Mouse (Mus musculus): Measurements from ENCODE around the gene Aspn. TPM values are rescaled to one million over a fixed set of nuclear protein-coding genes. Genes with fewer than 3 reads are reported as not detected.

Gene Aspn
- polyA plus RNA-seq (2015; fragmentation: Nextera tagmentation; extraction: Ambion mirVana) = 7.8 and 8.6 TPM in 2 replicates

DNA sequence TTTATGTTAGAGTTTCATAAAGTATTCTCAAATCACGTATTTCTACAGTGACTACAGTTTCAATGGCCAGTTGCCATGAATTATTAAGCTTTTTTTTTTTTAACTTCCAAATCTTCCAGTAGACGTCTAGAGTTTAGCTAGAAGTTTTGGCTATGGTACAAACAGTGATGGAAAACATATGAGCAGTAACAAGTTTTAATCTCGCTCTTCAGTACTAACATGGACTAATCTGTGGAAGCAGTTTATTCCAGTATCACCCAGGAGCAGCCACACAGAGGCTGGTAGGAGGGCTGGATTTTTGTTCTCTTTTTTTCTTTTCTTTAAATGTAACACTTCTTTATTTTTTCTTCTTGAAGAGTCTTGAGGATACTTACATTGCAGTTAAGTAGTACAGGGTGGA is at the start of gene Aspn:
TSS of gene Aspn (plus strand) at position 165 of the 400 bp plus-strand sequence.
- Histone ChIP-seq H3K4me2 (no peak within 1 kb of the TSS), H3K27me3 (replicated peaks) (no peaks in the 10 kb centered on the region), H3K9ac (no peak within 1 kb of the TSS), H3K4me3 (no peak within 1 kb of the TSS), H3K4me1 (peaks cover 16% of the 10 kb centered on the region), H3K9me3 (no peaks in the 10 kb centered on the region), H3K36me3 (no peaks in the 10 kb centered on the region), H3K27ac (replicated peaks) (peak within 1 kb of the TSS; percentile 72)
- 50% methylated on average over 3 of the region's 3 CpGs for WGBS
- no peak for ATAC-seq (ENCODE audit: extremely low read depth, insufficient number of reproducible peaks, low FRiP score, low TSS enrichment)

GRCm38 (mm10) chr13:49504510-49504909 is 39.7 kb upstream of the Aspn start, which contains the start of gene Ecm2:
TSS of gene Ecm2 (plus strand) at chr13:49504810.
- ATAC-seq (ENCODE audit: extremely low read depth, insufficient number of reproducible peaks, low FRiP score, low TSS enrichment) = no peak
- 70% methylated on average over 4 of the region's 4 CpGs for WGBS
- H3K27me3 ChIP-seq (replicated peaks) = no peaks in the 10 kb centered on the region
- peaks cover 13% of the 10 kb centered on the region for H3K4me1 ChIP-seq
- H3K9me3 ChIP-seq = no peaks in the 10 kb centered on the region
- no peaks in the 10 kb centered on the region for H3K36me3 ChIP-seq
- H3K4me3 ChIP-seq = peak within 1 kb of the TSS; percentile 21; the same call in 1 of the 2 replicates
- peak within 1 kb of the TSS; percentile 33 for H3K4me2 ChIP-seq
- H3K9ac ChIP-seq = no peak within 1 kb of the TSS
- peak within 1 kb of the TSS; percentile 50; the same call in 1 of the 2 replicates for H3K27ac ChIP-seq (replicated peaks)

DNA sequence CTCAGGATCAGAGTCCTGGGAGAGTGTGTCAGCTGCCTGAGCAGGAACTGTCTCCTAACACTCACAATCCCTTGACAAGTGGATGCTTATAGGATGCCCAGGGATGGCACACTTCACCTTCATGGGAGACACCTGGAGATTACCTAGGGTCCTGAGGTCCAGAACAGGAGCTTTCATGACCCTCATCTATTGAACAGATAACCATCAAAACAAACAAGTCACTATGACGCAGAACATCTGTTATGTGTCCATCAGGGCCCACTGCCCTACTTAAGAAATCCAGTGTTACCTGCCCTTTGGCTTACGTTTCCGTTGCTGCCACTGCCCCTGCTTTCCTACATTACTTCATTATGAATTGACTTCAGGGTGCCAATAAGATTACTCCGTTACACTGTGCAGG is 38.5 kb upstream of the Aspn start:
- H3K27me3 ChIP-seq (replicated peaks) = no peaks in the 10 kb centered on the region
- 72% methylated on average over 4 of the region's 4 CpGs for WGBS
- H3K4me1 ChIP-seq = peaks cover 13% of the 10 kb centered on the region
- H3K9ac ChIP-seq = no peak overlapping the region
- no peak for ATAC-seq (ENCODE audit: extremely low read depth, insufficient number of reproducible peaks, low FRiP score, low TSS enrichment)
- peak overlapping the region; percentile 18 for H3K4me2 ChIP-seq
- no peak overlapping the region for H3K4me3 ChIP-seq
- H3K36me3 ChIP-seq = no peaks in the 10 kb centered on the region
- H3K27ac ChIP-seq (replicated peaks) = no peak overlapping the region
- H3K9me3 ChIP-seq = no peaks in the 10 kb centered on the region

DNA sequence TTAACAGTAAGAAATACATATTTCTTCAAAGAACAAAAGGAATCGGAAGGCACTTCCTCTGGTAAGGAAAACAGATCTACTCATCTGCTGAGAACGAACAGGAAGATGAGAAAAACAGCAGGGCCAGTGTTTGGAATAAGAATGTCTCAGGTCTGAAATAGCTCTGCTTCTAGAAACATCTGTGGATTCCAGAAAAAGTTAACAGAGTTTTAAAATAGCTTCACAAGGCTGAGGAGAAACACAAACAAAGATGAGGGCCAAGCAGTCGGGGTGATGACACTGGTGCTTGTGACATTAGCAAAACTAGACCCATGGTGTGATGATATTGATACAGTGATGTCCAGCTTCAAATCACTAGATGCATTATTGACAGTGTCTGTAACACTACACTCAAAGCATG is 37.1 kb upstream of the Aspn start:
- Histone ChIP-seq H3K9ac (no peak overlapping the region), H3K36me3 (no peaks in the 10 kb centered on the region), H3K27me3 (replicated peaks) (no peaks in the 10 kb centered on the region), H3K4me3 (no peak overlapping the region), H3K4me2 (no peak overlapping the region), H3K9me3 (no peaks in the 10 kb centered on the region), H3K4me1 (peaks cover 13% of the 10 kb centered on the region), H3K27ac (replicated peaks) (no peak overlapping the region)
- ATAC-seq (ENCODE audit: extremely low read depth, insufficient number of reproducible peaks, low FRiP score, low TSS enrichment) = no peak
- WGBS = 45% methylated on average over 3 of the region's 3 CpGs

DNA sequence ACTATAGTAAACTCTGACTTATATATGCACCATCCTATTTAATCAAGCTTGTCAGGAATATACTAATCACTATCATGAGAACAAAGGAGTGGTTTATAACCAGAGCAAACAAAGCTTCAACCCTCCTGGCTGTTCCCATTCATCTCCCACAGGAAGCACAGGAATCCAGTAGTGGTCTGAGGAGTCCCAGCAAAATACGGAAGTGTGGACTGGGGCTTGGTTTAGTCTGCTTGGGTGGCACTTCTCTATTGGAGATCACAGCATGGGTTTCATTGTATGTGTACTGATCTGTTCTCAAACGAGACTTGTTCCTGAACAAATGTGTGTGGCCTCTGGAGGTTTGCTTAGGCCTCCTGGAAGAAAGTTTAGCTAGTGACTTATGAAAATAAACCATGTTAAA is 25.5 kb upstream of the Aspn start:
- Histone ChIP-seq H3K4me1 (peaks cover 10% of the 10 kb centered on the region; the same call in 1 of the 2 replicates), H3K27me3 (replicated peaks) (no peaks in the 10 kb centered on the region), H3K4me3 (no peak overlapping the region), H3K9me3 (no peaks in the 10 kb centered on the region), H3K27ac (replicated peaks) (no peak overlapping the region), H3K9ac (no peak overlapping the region), H3K4me2 (no peak overlapping the region), H3K36me3 (no peaks in the 10 kb centered on the region)
- 44% methylated on average over 2 of the region's 2 CpGs for WGBS
- ATAC-seq (ENCODE audit: extremely low read depth, insufficient number of reproducible peaks, low FRiP score, low TSS enrichment) = no peak

DNA sequence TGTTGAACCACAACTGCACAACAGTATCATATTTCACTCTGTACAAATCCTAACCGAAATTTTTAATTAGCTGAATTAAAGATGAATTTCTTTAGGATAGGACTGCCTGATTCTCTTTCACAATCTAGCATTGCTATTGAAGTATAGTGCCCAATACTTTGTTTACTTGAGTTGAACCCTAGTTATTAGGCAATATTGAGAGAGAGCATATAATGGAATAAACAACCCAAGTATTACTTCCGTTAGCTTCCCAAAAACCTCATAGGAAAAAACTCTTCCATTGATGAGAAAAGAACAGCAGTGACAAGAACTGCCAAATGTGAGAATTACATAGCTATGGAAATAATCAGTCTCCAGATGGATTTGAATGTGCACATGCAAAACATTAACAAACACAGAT is 18.0 kb upstream of the Aspn start:
- no peaks in the 10 kb centered on the region for H3K27me3 ChIP-seq (replicated peaks)
- H3K4me2 ChIP-seq = no peak overlapping the region
- no peaks in the 10 kb centered on the region for H3K9me3 ChIP-seq
- H3K4me3 ChIP-seq = no peak overlapping the region
- H3K4me1 ChIP-seq = no peaks in the 10 kb centered on the region
- H3K9ac ChIP-seq = no peak overlapping the region
- no peak for ATAC-seq (ENCODE audit: extremely low read depth, insufficient number of reproducible peaks, low FRiP score, low TSS enrichment)
- no peaks in the 10 kb centered on the region for H3K36me3 ChIP-seq
- 80% methylated on average over 2 of the region's 2 CpGs for WGBS
- H3K27ac ChIP-seq (replicated peaks) = no peak overlapping the region

DNA sequence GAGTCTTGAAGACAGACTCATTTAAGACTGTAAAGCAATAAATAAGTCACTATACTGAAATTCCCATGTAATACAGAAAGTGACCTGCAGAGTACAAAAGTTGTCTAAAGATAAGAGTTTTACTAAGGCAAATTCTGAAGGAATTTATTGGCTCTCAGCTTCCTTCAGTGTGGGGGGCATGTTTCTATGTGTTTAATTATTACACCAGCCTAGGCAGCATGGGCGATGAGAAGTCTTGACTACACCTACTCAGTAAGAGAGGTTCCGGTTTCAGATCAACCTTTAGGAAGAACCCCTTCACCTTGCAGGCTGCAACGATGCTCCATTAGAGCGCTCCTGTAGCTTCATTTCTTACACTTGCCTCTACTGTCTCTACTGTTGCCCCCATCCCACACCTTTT is 13.6 kb upstream of the Aspn start:
- Histone ChIP-seq H3K9me3 (no peaks in the 10 kb centered on the region), H3K36me3 (no peaks in the 10 kb centered on the region), H3K4me2 (no peak overlapping the region), H3K27ac (replicated peaks) (no peak overlapping the region), H3K27me3 (replicated peaks) (no peaks in the 10 kb centered on the region), H3K4me1 (peaks cover 4% of the 10 kb centered on the region), H3K9ac (no peak overlapping the region), H3K4me3 (no peak overlapping the region)
- WGBS = 95% methylated on average over 4 of the region's 4 CpGs
- ATAC-seq (ENCODE audit: extremely low read depth, insufficient number of reproducible peaks, low FRiP score, low TSS enrichment) = no peak

DNA sequence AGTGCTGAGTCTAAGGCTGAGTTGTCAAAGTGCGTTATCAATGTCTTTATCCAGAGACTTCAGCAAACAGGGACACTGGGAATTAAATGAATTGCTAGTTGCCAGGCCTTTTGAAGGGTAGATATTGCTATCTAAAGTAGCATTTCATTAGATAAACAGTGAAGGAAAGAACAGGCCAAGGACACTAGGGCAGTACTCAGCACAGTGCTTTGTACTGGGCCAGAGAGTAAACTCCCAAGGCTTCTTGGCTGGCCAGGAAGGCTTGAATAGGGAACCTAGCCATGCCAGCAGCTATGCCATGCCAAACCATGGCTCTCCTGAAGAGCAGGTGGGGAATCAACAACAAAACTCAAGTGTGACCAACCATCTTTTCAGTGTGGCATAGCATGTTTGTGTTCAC is 7.3 kb upstream of the Aspn start:
- WGBS = 98% methylated on average over 1 of the region's 1 CpGs
- Histone ChIP-seq H3K4me1 (peaks cover 4% of the 10 kb centered on the region), H3K4me2 (no peak overlapping the region), H3K4me3 (no peak overlapping the region), H3K27me3 (replicated peaks) (no peaks in the 10 kb centered on the region), H3K27ac (replicated peaks) (no peak overlapping the region), H3K36me3 (no peaks in the 10 kb centered on the region), H3K9me3 (no peaks in the 10 kb centered on the region), H3K9ac (no peak overlapping the region)
- ATAC-seq (ENCODE audit: extremely low read depth, insufficient number of reproducible peaks, low FRiP score, low TSS enrichment) = no peak

GRCm38 (mm10) chr13:49538693-49539092 is 5.5 kb upstream of the Aspn start:
- no peak overlapping the region for H3K4me3 ChIP-seq
- 82% methylated on average over 1 of the region's 1 CpGs for WGBS
- H3K36me3 ChIP-seq = no peaks in the 10 kb centered on the region
- no peak overlapping the region for H3K9ac ChIP-seq
- no peaks in the 10 kb centered on the region for H3K9me3 ChIP-seq
- no peaks in the 10 kb centered on the region for H3K27me3 ChIP-seq (replicated peaks)
- ATAC-seq (ENCODE audit: extremely low read depth, insufficient number of reproducible peaks, low FRiP score, low TSS enrichment) = no peak
- no peak overlapping the region for H3K27ac ChIP-seq (replicated peaks)
- H3K4me2 ChIP-seq = no peak overlapping the region
- peaks cover 3% of the 10 kb centered on the region; the same call in 1 of the 2 replicates for H3K4me1 ChIP-seq

DNA sequence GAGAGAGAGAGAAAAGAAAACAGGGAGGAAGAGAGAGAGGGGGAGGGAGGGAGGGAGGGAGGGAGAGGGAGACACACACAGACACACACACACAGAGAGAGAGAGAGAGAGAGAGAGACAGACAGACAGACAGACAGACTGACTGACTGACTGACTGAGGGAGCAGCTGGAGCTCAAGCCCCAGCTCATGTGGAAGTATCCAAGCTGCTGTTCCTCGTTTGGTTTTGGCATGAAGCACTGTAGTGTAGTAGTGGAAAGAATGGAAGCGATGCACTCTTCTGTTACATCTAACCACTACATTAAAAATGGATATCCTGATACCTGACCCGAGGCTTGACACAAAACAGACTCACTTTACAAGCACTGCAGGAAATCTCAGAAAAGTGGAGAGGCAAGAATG is 1.4 kb downstream of the Aspn start:
- Histone ChIP-seq H3K36me3 (no peaks in the 10 kb centered on the region), H3K27me3 (replicated peaks) (no peaks in the 10 kb centered on the region), H3K4me1 (peaks cover 16% of the 10 kb centered on the region), H3K4me3 (no peak overlapping the region), H3K27ac (replicated peaks) (peak overlapping the region; percentile 72), H3K9me3 (no peaks in the 10 kb centered on the region), H3K4me2 (peak overlapping the region; percentile 9; the same call in 1 of the 2 replicates), H3K9ac (0 out of 2 replicates have a peak overlapping the region, but pooled peaks have one; percentile 54)
- WGBS = 29% methylated on average over 3 of the region's 3 CpGs
- peak; percentile 25; the same call in 1 of the 2 replicates for ATAC-seq (ENCODE audit: extremely low read depth, insufficient number of reproducible peaks, low FRiP score, low TSS enrichment)

GRCm38 (mm10) chr13:49546517-49546916 is 2.3 kb downstream of the Aspn start:
- WGBS = 83% methylated on average over 1 of the region's 1 CpGs
- H3K27ac ChIP-seq (replicated peaks) = peak overlapping the region; percentile 72
- peaks cover 16% of the 10 kb centered on the region for H3K4me1 ChIP-seq
- H3K36me3 ChIP-seq = no peaks in the 10 kb centered on the region
- H3K9me3 ChIP-seq = no peaks in the 10 kb centered on the region
- H3K27me3 ChIP-seq (replicated peaks) = no peaks in the 10 kb centered on the region
- no peak overlapping the region for H3K4me2 ChIP-seq
- ATAC-seq (ENCODE audit: extremely low read depth, insufficient number of reproducible peaks, low FRiP score, low TSS enrichment) = no peak
- H3K9ac ChIP-seq = no peak overlapping the region
- no peak overlapping the region for H3K4me3 ChIP-seq

DNA sequence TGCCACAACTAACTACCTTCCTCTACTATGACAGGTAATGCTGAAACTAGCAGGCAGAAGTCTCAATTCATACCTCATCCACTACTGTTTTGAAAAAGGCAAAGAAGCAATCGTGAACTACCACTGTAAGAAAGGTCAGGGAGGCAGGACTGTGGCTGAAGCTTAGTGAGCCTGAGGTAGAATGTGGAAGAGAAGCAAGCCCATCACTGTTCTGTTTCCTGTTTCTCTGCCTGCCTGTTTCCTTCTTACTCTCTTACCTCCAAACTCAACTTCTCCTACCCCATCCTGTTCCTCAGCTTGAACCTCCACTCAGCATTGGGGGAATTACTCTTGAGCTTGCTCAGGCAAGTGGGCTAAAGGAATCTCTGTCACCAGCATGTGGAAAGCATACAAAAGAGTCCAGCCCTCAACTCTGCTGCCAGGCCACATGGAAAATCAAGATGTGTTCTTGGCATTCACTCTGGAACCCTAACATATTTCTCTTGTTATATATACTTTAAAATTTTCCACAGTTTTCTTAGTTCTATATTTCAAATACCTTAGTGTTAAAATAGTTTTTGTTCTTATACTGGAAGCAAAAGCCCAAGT is 3.4 kb downstream of the Aspn start:
- H3K27me3 ChIP-seq (replicated peaks) = no peaks in the 10 kb centered on the region
- H3K9ac ChIP-seq = no peak overlapping the region
- ATAC-seq (ENCODE audit: extremely low read depth, insufficient number of reproducible peaks, low FRiP score, low TSS enrichment) = no peak
- H3K4me2 ChIP-seq = no peak overlapping the region
- 71% methylated on average over 1 of the region's 1 CpGs for WGBS
- peaks cover 15% of the 10 kb centered on the region for H3K4me1 ChIP-seq
- H3K4me3 ChIP-seq = no peak overlapping the region
- H3K27ac ChIP-seq (replicated peaks) = no peak overlapping the region
- H3K36me3 ChIP-seq = no peaks in the 10 kb centered on the region
- no peaks in the 10 kb centered on the region for H3K9me3 ChIP-seq

All from heart, embryonic 13.5 days (tissue).